In genomic region chr11:56069658-56070057, GRCm38 (mm10) we compare ENCODE assay signal across 36 mouse cellular contexts. TPM values are rescaled to one million over a fixed set of nuclear protein-coding genes. Genes with fewer than 3 reads are reported as not detected.
"Had no signal": no experiment of that assay in that cellular context is flagged by ENCODE, and none has a peak within 500 bp of the region (broad histone marks: within the 10 kb centered on the region; RNA-seq: fewer than 3 reads in every experiment).

No protein-coding gene starts in this region.

- H3K27me3 ChIP-seq: heart, embryonic 12.5 days; hindbrain, embryonic 12.5 days; limb, embryonic 13.5 days; limb, embryonic 15.5 days; liver, embryonic 12.5 days had no signal

- H3K4me2 ChIP-seq: heart, embryonic 12.5 days; hindbrain, embryonic 12.5 days; hindbrain, embryonic 14.5 days; limb, embryonic 13.5 days; limb, embryonic 15.5 days; liver, embryonic 12.5 days had no signal

- ATAC-seq: forebrain, embryonic 16.5 days; hindbrain, embryonic 16.5 days; inflammation-experienced regulatory T-cells, adult 6 months; liver, embryonic 12.5 days had no signal

- H3K36me3 ChIP-seq: heart, embryonic 10.5 days; heart, embryonic 12.5 days; hindbrain, embryonic 10.5 days; hindbrain, embryonic 12.5 days; limb, embryonic 13.5 days; limb, embryonic 15.5 days; liver, embryonic 12.5 days had no signal

- DNase-seq: gastrocnemius, adult 2 months; gastrocnemius, postnatal 10 days; gastrocnemius, postnatal 25 days; heart, adult 2 months; heart, postnatal 10 days; heart, postnatal 4 days; kidney, adult 11 months; kidney, adult 8-10 months; kidney, postnatal 10 days; kidney, postnatal 25 days; kidney, postnatal 4 days; layer of hippocampus, postnatal 36 days; left cerebral cortex, postnatal 4 days had no signal

- H3K4me1 ChIP-seq: heart, embryonic 10.5 days; heart, embryonic 12.5 days; limb, embryonic 15.5 days had no signal

- H3K9ac ChIP-seq: heart, embryonic 12.5 days; hindbrain, embryonic 12.5 days; hindbrain, embryonic 14.5 days; limb, embryonic 13.5 days; limb, embryonic 15.5 days; liver, embryonic 12.5 days; liver, embryonic 14.5 days had no signal

- H3K4me3 ChIP-seq: gastrocnemius, adult 2 months; heart, adult 2 months; heart, embryonic 10.5 days; heart, embryonic 12.5 days; hindbrain, embryonic 10.5 days; hindbrain, embryonic 12.5 days; layer of hippocampus, adult 2 months; limb, embryonic 13.5 days; limb, embryonic 15.5 days; liver, embryonic 12.5 days had no signal

- H3K27ac ChIP-seq: gastrocnemius, adult 2 months; heart, adult 2 months; heart, embryonic 10.5 days; hindbrain, embryonic 10.5 days; hindbrain, embryonic 12.5 days; hindbrain, embryonic 14.5 days; layer of hippocampus, adult 2 months; limb, embryonic 13.5 days; limb, embryonic 15.5 days; liver, embryonic 12.5 days; liver, embryonic 14.5 days had no signal

- H3K9me3 ChIP-seq: heart, embryonic 10.5 days; heart, embryonic 12.5 days; hindbrain, embryonic 10.5 days; hindbrain, embryonic 12.5 days; limb, embryonic 13.5 days; limb, embryonic 15.5 days; liver, embryonic 12.5 days had no signal

RNA-seq across cellular contexts. Expression of gene Nmur2, which starts 28.8 kb away (rescaled TPM):
- total RNA-seq: gastrocnemius, adult 2 months; gastrocnemius, postnatal 10 days; gastrocnemius, postnatal 25 days; gastrocnemius, postnatal 4 days; granulocyte monocyte progenitor cell, adult 5-6 weeks; heart, adult 2 months; heart, postnatal 10 days; heart, postnatal 25 days; heart, postnatal 4 days; layer of hippocampus, adult 2 months; layer of hippocampus, postnatal 36 days; left cerebral cortex, postnatal 10 days; left cerebral cortex, postnatal 25 days; left cerebral cortex, postnatal 4 days had no signal
- polyA plus RNA-seq: heart, adult 2 months; heart, embryonic 12.5 days; heart, embryonic 14.5 days; heart, embryonic 16.5 days; hindbrain, embryonic 10.5 days; hindbrain, embryonic 12.5 days; inflammation-experienced regulatory T-cells, adult 6 months; kidney, embryonic 14.5 days; kidney, embryonic 16.5 days; limb, embryonic 11.5 days; limb, embryonic 15.5 days; liver, embryonic 14.5 days had no signal
